Mouse (Mus musculus) heart, postnatal 25 days (tissue): ENCODE results near the gene Chst2. TPM values are rescaled to one million over a fixed set of nuclear protein-coding genes. Genes with fewer than 3 reads are reported as not detected.

Source experiments
- DNase-seq: peaks from one replicate; pipeline ENCODE4 v3.0.0; 2022; ENCODE audit warnings: low spot score
- intact Hi-C: fragments of 180-260 bp; cut with DNase I; formaldehyde crosslinking; loops from one replicate; pipeline ENCODE4 v1.15.1; 2025
- total RNA-seq, 2 experiments: library from RNA; stranded (reverse); gene quantifications; 2 replicates each; pipeline ENCODE4 v1.2.3; 2021

Gene Chst2
- total RNA-seq: 1 to 10 TPM; 1.4 TPM

DNA sequence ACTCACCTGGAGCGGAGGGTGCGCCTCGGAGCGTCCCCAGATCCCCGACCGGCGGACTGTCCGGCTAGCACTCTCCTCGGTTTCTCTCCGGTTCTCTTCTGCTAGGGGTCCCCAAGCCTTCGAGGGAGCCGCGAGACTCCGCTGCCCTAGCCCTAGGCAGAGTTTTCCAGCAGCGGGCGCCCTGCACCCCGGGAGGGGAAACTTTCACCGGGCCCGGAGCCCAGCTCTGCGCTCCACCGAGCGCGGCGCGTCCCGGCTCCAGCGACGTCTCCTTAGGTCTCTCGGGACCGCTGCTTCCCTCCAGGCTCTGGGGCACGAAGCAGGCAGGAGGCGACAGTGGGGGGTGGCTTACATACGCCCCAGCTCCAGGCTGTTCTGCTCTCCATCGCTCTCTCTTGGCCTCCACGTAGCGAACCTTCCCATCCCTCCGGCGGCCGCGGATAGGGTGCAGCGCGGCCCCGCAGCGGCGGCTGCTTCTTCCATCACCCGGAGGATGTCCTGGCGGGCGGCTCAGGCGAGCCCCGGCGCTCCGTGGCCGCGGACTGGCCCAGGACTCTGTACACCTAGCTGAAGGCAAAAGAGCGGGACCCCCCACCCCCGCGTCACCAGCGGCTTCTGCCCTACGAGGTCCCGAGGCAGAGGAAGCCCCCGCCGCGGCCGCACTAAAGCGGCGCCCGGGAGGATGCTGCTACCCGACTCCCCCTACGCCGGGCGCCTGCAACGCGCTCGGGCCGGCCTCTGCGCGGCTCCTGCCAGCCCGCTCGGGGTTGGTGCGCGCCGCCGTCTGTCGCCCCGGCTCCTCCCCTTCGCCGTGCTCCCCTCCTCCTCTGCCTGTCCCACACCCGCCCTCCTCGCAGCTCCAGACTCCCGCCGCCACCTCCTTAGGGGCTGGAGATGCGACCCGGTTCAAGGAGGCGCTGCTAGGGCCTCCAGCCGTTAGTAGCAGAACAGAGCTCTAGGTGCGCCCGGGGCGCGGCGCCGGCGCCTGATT, at the start of gene Chst2:
Gene Chst2 (minus strand): TSS at position 152 of the 991 bp plus-strand sequence.
- peak; percentile 85 for DNase-seq
- intact Hi-C loops: loop anchor here (5.0 kb wide), 2 partner anchors 220 to 670 kb away; no protein-coding TSS in a partner anchor

DNA sequence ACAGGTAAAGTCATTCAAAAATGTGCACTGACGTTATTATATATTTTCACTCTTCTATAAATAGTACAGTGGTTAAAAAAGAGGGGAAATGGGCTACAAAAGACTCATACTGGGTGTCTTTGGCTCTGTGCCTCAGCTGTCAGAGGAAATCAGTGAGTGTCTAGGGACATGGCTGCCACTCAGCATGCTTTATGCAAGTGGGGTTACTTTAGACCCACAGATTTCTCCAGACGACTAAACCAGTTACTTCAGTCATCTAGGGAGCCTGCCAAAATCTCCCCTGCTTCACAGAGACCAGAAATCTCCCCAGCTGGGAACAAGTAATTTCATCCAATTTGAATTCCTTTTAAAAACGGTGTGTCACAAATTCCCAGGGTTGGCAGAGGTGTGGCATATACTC, 45.4 kb upstream of the Chst2 start:
- DNase-seq: no peak
- intact Hi-C loops: no loop called here

DNA sequence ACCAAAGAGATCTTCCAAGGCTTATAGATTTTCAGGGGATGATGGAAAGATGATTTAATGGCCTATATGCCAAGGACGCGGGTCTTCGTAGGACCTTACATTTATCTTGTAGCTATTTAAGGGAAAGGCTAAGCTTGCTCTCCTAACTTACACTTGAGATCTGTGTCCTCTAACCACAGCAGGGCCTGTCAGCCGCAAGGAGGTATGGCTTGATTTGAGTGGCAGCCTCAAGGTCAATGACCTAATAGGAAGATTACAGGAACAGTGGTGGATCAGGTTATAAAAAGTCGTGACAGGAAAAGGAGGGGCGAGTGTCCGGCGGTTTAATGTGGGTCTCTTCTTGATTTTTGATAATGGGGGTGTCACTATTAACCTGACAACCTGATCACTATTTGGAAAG, 44.1 kb upstream of the Chst2 start:
- intact Hi-C loops: no loop called here
- DNase-seq: no peak

DNA sequence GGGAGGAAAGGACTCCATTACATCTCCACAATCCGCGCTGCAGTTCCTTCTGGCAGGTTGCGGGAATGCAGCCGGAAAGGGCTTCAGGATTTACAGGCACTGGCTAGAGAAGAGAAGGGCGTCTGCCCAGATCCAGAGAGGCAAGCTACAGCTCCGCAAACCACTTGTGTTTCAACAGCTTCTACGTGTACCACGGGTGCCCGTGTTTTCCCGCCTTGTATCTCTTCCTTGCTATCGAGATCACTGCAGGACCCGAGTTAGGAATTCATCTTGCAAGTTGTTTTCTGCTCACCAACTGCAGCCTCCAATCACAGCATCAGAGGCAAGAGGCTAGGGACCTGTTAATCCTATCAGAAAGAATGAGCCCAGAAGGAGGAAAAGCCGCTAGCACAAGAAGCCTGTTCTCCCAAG, 35.8 kb upstream of the Chst2 start:
- no peak for DNase-seq
- intact Hi-C loops: no loop called here

DNA sequence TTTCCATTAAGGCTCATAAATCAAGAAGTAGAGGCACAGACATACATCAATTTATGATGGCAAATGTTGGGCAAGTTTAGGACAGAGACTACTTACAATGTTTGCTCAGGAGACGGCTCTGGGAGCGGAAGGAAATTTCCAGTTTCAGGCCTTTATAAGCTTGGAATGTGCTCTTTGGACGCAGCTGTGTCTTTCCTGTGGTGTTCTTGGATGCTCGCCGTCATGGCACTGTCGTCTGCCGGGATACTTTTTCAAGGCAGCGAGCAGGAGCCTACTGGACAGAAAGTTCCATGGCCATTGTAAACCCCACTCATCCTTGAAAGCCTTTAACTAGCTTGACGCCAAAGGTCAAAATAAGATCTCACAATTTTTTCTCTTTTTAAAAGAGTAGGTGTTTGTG, 31.4 kb upstream of the Chst2 start:
- DNase-seq: no peak
- intact Hi-C loops: no loop called here

DNA sequence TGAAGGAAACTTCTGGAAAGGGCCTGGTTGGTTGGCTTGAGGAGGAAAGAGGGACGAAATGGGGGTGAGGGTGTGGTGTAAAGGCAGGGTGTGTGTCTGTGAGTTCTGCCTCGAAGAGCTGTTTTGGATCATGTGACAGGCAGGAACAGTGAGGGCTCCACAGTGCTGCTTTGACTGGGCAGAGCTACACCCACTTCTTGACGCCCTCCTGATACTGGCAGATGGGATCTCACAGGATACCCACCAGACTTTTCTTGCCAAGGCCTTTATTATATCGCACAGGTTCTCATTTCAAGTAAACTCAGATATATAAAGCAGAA, 29.7 kb upstream of the Chst2 start:
- DNase-seq: no peak
- intact Hi-C loops: no loop called here

DNA sequence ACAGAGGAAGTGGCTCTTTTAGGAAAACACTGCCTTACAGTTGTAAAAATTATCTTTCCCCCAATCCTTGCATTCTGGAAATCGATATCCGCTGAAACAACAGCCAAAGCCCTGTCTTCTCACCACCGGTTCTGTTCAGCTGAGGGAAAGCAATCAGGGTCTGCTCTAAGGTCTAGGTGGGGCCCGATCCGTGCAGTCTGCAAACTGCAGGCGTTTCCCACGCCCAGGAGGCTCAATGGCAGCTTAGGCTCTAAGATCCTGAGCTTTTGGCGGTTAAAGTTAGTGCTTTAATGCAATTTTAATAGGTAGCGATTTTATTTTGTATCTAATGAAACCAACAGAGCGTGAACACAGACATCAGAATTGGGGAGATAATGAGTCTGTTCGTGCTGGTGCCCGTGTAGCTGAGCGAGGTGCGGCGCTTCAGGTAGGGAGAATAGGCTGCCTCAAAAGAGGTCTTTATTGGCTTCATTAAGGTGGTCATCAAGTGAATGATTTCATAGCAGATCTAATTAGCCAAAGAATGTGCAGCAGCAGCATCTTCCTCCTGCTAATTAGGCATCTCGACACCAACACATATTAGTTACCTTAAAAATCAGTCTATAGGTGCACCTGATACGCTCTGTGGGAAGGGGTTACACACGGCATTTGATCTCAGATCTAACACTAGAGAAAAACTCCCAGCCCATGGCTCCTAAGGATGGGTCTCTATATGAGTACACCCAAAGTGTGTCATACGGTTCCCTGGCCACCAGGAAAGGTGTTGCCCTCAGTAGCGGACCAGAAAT, 29.2 kb upstream of the Chst2 start:
- intact Hi-C loops: no loop called here
- no peak for DNase-seq

DNA sequence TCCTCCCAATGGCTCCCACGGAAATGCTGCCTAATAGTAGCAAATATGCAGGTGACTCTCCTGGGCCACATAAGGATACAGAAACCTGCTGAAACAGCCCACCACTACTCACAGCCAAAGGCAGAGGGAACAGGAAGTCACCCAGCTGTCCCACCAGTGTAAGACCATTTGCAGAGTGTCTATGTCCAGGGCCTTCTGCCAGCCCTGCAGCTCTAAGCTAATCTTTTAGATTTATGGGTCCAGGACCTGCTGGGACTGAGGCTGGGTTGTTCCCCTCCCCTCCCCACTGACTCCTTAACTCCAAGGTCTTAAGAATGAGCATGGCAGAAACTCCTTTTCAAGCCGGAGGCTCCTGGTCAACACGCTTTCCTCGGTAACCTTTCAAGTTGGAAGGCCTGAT, 21.8 kb upstream of the Chst2 start:
- no peak for DNase-seq
- intact Hi-C loops: no loop called here

DNA sequence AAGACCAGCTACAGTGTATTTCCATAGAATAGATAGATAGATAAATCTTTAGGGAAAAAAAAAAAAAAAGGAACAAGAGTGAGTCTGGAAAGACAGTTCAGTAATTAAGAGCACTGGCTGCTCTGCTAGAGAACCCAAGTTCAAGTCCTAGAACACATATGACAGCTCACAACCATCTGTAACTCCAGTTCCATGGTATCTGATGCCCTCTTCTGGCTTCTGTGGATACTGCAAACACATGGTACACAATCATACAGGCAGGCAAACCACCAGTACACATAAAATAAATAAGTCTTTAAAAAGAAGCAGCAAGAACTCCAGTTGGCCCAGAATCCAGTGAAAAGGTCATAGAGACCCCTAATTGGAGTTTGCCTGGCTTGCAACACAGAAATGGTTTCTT, 7.4 kb upstream of the Chst2 start:
- intact Hi-C loops: no loop called here

DNA sequence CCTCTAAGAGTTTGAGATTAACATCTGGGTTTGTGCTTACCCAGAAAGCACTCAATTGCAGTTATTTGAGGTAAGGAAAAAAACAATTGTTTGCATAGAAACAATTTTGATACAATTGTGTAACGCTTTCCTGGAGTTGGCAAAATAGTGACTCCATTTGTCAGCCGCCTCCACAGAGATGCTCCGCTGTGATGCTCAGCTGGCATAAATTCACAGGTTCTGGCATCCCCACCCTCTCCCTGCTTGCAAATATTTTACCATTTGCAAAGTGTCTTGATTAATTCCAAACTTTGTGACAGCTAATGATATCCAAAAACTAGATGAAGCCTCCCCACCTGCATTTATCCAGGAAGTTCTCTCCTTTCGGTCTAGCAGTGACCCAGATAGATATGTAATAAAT, 5.5 kb upstream of the Chst2 start:
- intact Hi-C loops: no loop called here
- no peak for DNase-seq

More for the DNA sequence above, 7.4 kb upstream of the Chst2 start:
- DNase-seq: no peak

DNA sequence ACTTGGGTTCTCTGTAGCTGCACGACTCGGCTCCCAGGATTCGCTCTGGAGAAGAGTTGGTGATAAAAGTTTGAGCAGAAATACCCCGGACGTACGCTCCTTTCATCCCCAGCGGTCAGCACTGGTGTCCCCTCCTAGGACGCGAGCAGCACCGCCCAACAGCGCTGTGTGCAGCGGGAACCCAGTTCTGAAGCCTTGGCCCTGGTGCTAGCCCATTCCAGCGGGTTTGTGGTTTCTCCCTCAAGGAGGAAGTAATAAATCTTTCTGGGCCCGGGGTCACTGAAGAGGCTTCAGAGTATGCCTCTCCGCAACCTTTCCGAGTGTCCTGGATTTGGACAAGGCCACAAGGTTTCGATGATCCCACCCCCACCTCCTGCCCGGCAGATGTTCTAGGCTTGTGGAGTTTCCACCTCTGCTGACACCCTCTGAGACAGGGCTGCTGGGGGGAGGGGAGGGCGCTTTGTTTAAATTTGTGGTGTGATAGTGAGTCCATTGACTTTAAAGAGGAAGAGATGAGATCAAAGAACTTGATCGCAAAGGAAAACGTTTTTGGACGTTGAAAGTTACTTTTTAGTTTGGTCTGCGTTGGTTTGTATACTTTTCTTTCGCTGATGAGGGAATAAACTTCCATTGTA, 1.2 kb upstream of the Chst2 start:
- DNase-seq: peak; percentile 2
- intact Hi-C loops: loop anchor here (5.0 kb wide), 2 partner anchors 220 to 670 kb away; no protein-coding TSS in a partner anchor

DNA sequence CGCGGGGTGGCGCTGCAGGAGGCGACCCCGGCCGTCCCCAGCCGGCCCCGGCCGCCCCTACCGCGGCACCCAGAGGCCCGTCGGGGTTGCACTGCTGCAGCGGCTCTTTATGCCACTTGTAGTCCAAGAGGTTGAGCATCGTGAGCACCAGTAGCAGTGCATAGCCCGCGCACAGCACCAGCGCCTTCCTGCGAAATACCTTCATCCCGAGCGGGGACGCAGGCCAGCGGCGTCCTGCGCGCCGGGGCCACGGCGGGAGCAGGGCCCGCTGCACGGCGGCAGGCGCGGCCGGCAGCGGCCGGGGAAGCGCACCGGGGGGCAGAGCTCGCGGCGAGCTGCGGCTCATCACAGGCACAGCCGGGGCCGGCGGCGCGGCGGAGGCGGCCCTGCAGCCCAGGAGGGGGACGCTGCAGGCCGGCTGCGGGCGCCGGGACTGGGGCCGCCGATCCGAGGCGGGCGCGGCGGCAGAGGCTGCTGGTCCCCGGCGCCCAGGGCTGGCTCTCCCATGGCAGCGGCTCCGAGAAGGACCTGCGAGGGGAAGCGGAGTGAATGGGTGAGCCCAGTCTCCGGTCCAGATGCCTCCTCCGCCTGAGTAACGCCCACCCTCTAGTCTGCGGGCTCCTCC, 464 bp downstream of the Chst2 start:
- intact Hi-C loops: loop anchor here (5.0 kb wide), 2 partner anchors 219 to 669 kb away; no protein-coding TSS in a partner anchor
- no peak for DNase-seq

DNA sequence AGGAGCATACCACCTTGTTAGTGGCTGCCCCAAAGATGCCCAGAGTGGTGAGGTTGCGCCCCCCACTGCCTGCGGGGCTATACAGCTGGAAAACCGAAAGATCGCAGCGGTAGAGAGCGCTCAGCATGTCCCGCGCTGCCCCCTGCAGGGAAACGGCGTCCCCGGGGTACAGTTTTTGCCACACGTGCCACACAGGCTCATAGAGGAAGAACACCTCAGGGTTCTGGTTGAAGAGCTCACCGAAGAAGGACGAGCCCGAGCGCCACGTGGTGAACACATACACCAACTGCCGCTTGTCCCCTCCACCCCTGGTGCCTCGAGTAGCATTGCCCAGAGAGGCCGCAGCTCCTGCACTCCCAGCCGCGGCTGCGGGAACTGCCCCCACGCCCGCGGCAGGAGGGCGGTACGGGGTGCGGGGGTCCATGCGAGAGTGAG, 994 bp downstream of the Chst2 start:
- intact Hi-C loops: loop anchor here (5.0 kb wide), 2 partner anchors 218 to 668 kb away; no protein-coding TSS in a partner anchor
- peak; percentile 33 for DNase-seq

DNA sequence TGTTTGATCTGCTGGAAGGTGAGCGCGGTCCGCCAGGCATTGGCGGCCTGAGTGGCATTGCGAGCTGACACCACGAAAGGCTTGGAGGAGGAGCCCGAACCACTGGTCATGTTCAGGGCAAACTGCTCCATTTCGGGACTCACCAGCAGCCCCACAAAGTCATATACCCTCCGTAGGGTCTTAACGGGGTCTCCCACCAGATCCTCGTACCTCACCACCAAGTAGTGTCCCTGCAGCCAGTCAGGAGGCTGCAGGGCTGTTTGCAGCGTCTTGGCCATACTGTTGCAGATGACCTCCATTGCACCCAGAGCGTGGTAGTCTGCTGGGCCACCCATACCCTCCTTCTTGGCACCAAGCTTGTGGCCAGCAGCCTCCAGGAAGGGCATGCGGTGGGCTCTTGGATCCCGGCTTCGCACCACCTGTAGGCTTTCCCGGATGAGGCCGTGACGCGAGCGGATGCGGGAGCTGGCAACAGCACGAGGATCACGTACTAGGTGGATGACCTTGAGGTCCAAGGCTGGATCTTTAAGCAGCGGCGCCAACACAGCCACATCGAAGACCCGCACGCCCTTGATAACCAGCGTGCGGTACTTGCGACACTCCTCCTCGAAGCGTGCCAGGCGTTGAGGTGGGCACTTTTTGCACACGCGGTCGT, 1.6 kb downstream of the Chst2 start:
- DNase-seq: no peak
- intact Hi-C loops: loop anchor here (5.0 kb wide), 2 partner anchors 218 to 668 kb away; no protein-coding TSS in a partner anchor

DNA sequence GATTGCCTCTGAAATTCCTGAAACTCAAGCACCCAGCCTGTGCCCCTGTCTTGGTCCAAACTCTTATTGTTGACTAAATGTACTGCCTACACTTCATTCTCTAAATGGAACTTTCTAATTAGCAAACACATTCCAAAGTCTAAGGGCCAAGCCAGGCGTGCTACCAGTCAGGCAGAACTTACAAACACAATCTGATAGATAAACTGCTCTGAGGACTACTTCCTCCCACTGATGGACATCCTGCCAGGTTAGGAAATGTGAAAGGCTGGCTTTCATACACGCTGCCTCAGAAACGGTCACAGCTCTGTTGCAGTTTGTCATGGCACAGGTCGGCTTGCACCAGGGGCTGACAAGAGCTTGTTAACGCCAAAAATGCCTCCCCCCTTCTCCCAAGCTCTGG, 4.8 kb downstream of the Chst2 start:
- intact Hi-C loops: no loop called here
- no peak for DNase-seq

DNA sequence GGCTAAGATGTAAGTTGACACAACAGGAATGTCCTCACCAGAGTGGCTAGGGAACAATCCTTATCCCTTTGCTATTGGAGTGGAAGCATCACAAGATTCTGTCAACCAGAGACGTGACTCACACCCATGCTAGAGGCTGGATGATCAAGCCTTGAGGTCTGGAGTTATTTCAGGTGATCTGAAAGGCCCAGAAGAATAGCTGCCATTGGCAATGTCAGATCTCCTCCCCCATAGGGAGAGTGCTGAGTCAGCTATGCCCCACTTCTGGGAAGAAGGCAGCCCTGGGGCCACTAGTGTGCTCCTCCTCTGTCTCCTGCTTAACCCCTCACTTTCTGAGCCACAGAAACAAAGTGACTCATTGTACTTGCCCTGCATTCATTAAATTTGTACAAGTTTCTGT, 14.5 kb downstream of the Chst2 start:
- no peak for DNase-seq
- intact Hi-C loops: no loop called here

DNA sequence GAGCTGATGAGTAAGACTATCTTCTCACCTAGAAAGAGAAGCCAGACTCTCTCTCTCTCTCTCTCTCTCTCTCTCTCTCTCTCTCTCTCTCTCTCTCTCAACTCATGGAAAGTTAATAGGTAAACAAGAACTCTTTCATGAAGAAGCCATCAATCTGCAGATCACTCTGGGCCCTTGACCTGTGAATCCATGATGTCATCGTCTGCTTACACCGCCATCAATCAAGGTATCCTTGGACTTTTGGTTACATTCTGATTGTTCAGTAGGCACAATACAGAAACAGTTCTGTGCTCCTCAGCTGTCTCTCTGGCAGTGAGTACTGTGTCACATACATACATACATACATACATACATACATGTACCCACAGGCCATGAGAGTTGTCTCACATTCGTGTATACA, 16.6 kb downstream of the Chst2 start:
- intact Hi-C loops: no loop called here
- DNase-seq: no peak

DNA sequence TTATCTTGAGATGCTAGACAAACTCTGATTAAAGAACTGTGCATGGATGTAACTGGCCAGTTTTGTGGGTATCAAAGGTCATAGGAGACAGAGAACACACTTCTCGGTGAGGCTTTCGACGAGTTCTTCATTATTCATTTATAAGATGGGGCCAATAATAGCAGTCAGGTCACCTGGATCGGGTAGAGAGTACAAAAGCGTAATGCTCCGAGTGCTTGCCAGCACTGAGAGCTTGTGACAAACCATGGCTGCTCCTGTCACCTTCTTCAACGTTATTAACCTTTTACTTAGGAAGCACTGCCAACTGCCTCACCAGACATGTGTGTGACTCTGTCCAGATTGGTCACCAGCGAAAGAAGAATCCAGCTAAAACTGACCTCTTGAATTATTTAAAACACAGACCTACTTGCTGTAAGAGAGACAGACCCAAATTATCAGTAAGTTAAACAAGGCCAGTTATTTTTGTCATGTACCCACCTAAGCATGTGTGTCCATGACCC, 18.6 kb downstream of the Chst2 start:
- intact Hi-C loops: no loop called here
- DNase-seq: no peak

DNA sequence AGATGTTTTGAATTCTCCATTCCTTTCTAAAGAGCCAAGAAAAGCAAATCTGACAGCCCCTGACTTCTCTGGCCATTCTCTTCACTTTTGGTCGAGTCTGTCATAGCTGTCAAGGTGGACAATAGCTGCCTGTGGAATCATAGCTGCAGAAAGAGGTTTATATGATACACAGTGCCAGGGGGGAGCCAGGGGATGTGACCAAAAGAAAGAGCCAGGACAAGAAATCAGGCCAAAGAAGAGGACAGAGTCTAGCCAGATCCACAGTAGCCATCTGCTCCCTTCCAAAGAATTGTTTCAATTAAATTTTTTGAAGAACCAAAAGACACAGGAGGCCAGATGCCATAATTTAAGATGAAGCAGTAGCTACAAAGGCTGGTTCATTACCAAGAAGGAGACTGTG, 30.6 kb downstream of the Chst2 start:
- no peak for DNase-seq
- intact Hi-C loops: no loop called here
